Mouse (Mus musculus) skeletal muscle tissue, adult 2 months (tissue): ENCODE measurements around the gene Tmem25.

Source experiments
- DNase-seq: peaks from one replicate; pipeline ENCODE4 v3.0.0-alpha.2; 2012; ENCODE audit warnings: low read depth, low spot score

Gene Tmem25

DNA sequence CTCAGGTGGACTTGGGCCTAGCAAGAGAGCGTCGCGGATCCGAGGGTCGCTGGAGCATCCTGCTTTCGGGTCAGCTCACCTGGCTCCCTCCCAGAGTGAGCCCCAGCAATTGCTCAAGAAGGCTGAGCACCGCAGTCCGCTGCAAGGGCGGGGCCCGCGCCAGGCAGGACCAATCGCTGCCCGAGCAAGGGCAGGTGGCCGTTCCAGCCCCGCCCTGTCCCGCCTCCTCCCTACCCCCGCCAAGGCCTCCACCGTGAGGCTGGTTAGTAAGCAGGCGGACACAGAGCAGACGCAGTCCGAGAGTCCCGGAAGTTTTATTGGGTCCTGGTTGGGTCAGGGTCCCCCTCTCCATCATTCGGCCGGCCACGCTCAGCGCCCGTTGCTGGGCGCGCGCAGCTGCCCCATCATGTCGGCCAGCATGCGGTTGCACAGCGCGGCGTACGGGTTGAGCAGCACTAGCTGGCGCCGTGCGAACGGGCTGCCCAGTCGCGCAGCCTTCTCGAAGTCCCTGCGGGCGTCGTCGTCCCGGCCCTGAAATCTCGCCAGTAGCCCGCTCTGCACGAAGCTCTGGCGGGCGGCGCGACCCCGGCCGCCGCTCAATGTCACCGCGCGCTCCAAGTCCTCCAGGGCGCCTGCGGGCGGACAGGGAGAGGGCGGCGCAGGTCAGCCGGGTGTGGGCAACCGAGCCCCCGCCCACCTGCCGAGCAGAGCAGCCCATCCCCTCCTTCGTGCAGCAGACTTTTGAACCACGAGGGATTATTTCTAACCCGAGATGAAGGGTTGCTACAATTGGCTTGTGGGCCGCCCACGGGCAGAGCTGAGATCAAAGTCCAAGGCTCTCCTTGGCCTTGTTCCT lies at the start of gene Tmem25:
Tmem25 (minus strand) TSS at position 206 of the 856 bp plus-strand sequence.
- peak; percentile 72 for DNase-seq

DNA sequence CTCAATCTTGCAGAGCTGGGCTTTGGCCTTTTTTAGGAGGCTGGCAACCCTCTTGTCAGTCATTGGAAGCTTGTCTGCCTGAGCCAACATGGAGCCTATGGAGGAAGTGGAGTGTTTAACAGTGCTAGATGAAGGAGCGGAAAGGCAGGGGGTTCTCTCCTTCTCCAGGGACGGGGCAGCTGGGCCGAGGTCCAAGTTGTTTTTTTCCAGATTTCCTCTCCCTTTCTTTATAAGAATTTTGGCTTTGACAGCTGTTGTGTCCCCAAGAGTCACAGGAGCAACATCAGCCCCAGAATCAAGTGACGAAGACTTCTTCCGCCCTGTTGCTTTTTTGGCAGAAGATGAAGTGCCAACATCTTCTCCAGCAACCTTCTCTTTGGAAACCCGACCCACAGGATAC lies 48.3 kb upstream of the Tmem25 start:
- no peak for DNase-seq

DNA sequence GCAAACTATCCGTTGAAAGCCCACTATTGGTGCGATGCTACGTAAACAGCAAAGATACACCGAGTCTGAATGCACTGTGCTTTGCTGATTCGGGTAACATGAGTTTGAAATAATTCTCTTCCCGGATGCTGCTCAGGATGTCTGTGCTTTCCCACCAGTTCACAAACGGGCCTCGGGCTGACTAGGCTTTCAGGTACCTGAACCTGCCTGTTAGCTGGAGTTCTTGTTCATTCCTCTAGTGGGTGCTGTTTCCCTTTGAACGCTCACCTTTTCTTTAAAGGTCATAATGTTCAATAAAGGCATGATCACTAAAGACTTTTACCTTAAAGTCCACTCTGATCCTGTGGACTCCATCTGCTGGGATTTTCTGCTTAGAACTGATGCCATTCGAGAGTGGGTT lies 42.1 kb upstream of the Tmem25 start:
- DNase-seq: no peak

DNA sequence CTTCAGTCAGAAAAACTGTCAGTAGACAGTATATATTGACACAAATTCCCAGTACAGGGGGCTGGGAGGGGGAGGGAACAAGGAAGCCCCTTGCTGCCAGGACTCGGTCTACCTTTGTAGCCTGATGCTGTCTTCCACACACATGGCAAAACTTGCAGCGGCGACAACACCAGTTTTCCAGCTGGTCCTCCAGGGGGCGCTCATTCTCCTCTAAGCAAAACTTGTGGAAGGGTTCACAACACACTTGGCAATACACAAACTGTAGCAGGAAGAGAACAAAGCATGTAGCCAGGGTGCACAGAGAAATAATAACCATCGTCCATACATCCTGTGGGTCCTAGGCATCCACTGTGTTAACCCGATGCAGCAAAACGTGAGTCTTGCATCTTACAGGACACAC lies 37.3 kb upstream of the Tmem25 start:
- peak; percentile 72 for DNase-seq

DNA sequence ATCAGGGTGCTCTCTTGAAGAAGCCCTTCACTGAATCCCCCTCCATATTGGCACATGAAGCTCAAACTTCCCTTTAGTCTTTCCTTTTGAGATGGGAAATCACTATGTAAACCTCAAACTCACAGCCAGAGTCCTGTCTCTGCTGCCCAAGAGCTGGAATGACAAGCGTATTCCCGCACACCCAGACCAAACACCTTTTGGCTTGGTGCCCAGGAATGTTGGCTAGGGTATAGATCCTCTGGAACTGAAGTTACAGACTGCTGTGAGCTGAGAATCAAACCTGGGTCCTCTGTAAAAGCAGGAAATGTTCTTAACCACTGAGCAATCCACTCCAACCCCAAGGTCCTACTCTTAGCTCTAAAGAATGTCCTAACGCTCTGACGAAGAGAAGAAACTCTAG lies 33.2 kb upstream of the Tmem25 start:
- no peak for DNase-seq

DNA sequence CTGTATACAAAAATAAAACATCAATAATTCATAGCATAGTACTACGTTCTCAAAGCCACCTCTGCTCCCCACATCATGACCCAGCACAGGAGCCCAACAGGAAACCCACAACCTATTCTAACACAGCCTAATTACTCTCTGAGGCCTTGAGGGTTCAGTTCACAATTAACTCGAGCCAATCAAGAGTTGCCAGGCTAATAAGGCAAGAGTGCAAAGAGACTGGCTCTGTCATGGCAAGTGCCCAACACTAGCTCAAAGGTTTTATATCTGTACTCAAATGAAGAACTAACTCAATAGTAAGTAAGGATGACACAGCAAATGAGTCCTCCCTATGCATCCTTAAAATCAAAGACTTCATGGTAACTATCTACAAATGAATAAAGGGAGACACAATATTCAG lies 31.4 kb upstream of the Tmem25 start:
- DNase-seq: no peak

DNA sequence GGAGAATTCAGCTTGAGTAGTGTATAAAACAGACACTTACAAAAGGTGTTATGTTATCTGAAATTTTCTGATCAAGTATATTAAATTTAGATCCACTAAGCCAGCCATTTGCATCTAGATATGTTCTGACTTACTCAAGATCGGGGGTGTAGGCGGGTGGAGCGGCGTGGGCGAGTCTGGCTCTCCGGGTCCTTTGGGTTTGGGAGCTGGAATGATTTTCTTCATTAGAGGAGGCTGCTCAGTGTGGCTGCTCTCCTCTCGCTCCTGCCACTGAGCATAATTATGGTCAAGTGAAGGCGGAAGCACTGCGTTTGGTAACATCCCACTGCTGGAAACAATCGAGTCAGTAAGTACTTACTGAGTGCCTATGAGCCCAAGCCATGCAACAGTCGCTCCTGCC lies 29.8 kb upstream of the Tmem25 start:
- no peak for DNase-seq

DNA sequence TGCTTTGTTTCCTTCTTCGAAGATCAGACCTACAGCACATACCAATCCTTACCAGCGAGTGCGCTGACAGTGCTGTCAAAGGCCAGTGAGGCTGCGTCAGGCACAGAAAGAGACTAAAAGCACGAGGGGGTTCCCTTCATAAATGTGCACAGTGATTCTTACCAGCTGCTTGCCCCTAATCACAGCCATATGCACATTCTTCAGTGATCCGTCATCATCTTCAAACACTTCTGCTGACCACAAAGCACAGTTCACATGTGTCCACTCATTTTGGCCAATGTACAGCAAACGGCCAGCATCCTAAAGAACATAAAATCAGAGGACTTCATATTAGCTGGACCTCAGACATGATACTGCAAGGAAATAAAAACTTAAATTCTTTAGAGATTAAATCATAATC lies 27.6 kb upstream of the Tmem25 start:
- DNase-seq: no peak

DNA sequence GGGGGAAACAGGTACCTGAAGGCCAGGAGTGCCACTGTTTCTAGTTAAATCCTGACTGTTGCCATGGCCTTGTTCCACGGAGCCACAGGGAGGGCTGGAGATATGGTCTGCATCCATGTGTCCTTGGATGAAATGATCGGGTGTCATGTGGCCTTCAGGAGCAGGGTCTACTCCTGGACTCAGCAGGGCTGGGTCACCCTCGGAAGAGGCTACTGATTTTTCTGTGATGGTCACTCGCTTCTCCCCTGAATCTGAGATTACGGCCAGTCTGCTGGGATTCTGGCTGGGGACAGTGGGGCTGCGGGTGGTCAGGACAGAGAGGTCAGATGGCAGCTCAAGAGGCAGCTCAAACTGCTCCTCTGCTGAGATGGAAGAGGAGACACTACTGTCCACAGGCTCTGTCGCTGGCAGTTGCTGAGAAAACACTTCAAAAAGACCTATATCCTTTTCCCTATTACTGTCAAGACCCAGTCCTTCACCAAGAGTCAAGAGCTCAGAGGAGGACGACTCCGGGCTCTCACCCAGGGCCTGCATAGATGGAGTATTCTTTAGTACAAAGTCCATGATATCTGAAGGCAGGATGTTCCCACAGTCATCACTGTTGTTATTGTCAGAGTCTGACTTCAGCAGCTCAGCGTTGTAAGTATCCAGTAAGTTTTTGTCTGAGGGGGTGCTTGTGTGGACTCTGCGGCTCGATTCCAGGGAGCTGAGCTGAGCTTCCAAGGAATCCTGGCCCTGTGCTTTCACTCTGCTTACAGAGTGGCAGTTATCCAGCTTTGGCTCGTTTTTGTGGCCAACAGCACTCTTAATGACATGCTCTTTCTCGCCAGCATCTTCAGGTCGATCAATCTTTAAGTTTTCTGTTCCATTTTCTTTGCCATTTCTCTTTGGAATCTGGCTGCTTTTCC lies 21.1 kb upstream of the Tmem25 start:
- DNase-seq: peak; percentile 40

DNA sequence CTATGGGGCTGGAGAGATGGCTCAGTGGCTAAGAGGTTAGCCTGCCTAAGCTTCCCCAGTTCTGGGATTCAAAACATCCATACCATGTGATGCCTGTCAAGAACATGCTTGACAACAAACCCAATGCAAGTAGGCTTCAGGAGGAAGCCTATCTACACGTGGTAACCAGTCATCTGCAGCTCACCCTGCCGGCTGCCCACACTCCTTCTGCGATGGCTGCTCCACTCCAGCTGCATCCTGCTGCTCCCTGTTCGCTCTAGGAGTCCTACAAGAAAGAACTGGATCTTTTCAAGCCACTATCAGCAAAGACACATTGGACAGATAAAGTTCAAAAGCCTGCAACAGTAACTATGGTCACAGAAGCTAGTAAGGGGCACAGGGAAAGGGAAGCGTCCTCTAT lies 18.4 kb upstream of the Tmem25 start:
- DNase-seq: no peak

DNA sequence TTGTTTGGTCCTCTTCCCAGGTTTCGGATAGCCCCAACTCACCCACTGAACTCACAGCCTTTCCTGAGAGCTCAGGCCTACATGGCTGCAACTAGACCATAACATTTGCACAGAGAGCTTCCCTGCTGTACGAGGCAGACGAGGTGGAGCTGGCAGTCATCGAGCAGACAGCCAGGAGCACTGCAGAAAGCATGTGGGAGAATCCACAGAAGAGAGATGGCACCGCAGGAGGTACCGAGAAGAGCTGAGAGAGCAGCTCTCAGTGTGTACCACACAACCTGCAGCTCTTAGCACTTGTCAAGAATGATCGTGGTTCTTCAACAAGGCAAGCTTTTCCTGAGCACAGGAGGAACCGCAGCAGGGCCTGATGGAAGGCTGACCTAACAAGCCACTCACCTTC lies 15.1 kb upstream of the Tmem25 start:
- DNase-seq: no peak

DNA sequence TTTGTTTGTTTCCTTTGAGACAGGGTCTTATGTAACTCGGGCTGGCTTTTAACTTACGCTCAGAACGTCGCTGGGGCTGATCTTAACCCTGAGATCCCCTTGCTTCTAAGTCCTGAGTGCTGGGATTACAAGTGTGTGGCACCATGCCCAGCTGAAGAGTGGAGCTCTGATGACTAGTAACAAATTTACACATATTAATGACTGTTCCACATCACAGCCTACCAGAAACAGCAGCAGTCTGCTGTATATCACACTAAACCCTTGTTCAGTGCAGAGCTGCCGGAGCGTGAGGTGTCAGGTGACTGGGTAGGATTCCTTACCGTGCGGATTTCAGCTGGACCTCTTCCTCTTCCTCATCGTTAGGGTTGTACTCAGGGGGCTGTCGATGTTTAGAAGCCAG lies 11.2 kb upstream of the Tmem25 start:
- DNase-seq: no peak

DNA sequence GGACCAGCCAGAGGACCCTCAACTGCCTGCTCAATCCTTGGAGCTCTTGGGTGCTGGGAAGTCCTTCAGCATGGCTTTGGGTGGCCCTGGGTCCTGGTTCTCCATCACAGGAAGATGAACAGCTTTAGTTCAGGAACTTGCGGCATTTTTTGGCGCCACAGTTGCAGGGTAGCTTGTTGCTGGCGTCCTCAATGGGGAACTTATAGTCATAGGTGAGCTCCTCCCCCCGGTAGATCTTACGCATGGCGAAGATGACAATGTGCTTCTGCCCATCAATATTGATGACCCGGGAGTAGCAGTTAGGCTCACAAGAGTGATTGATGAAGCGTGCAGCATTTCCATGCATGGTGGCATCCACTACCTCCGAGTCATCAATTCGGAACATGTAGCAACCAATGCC lies 8.7 kb upstream of the Tmem25 start:
- no peak for DNase-seq

DNA sequence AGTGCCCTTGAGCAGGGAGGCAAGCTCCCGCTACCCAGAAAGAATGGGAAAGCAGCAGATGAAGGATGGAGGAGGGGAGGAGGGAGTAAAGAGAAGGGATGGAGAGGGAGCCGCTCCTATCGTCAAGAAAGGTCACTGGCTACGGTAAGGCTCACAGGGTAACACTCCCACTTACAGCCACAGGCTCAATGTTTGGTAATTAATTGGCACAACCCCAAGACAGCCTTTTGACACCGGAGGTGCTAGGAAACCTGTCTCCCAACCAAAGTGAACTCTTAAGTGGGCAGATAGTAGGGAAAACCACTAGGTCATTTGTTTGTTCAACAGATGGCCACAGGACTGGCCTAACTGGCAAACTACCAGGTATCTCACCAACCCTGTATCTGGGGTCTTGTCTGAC lies 8.0 kb upstream of the Tmem25 start:
- DNase-seq: no peak

DNA sequence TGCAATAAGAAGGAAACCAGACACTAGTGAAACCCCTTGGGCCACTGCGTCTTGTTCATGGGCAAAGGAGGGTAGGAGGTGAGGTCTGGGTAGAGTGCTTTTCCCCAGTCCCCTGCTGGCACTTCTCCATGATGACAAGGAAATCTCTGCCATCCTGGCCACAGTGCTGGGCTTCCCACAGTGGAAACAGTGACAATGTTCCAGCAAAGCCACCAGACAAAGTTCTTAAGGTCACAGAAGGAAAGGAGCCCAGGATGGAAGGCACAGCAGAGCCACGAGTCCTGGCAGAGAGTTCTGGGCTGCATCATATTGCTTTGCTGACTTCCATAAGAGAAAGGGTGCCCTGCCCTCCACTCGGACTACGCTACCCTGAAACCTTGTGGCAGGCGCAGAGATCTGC lies 6.4 kb upstream of the Tmem25 start:
- DNase-seq: no peak

DNA sequence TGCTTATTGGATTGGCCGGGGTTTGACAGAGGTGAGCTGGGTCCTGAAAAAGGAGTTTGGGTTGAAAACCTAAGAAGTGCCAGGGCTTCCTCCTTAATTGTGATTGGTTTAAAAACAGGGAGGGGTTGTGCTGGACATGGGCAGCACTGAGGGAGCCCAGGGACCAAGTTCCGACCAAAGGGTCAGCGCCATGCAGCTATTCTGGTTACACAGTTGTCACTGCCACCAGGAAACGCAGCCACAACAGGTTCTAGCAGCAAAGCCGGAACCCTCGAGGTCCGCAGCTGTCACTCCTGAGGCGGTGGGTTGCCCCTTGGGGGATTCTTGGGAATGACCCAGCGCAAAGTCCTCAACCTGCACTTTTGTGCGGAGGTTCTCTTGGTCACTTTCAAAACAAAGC lies 5.6 kb upstream of the Tmem25 start:
- no peak for DNase-seq

DNA sequence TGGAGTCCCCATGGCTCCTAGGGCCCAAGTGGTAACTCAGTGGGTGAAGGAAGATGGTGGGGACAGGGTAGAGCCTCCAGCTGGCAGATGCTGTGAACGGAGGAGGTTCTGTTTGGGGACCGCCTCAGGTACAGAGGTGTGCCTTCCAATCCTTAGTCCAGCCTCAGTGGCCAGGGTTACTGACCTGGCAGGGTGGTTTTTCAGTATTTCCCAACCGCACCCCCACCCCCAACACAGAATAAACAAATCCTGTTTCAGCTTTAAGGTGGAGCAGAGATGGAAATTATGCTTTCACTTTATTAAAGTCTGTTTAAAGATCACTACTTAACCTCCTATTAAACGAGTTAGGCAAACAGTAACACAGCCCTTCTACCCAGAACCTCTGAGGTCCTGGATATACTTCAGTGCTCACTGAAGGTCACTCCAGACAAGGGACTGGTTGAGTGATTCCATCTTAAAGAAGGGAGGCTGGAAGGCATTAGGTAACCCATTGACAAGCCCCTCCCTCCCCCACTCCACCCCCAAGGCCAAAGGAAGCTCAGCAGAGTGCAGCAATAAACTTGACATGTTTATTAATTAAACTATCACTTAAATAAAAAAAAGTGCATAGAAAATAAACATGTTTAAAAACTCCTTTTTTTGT lies 3.8 kb upstream of the Tmem25 start, which contains the start of gene Ttc36:
Ttc36 (minus strand) TSS at position 265 of the 643 bp plus-strand sequence.
- DNase-seq: no peak

DNA sequence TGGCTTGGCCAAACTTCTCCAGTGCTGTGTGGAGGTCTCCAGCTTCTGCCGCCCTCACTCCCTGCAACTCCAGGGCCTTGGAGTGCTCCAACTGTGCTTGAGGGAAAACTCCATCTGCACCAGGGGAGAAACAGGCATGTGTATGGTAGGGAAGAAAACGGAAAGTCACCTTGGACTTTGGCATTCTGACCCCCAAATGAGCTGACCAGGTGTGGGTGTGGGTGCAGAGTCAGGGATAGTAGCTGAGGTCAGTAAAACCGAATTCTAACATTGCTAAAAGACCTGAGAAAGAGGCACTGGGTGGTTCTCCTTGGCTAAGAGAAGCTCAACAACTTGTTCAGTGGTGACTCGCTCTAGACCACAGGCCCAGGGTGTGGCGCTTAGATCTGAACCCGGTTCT lies 2.6 kb upstream of the Tmem25 start:
- DNase-seq: no peak

DNA sequence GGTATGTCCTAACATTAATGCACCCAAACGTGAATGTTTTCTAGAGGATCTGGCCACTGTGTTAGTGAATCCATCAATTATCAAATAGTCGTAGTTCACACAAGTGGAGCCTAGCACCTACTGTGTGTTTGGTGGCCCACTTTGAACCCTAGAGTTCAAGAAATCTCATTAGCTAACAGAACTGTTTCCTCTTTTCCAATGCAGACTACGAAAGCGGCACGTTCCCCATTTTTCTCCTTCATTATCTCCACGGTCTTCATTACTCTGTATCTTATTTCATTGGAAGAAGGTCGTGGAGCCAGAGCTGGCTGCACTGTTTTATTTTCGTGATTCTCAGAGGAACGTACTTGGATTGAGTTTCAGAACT lies 834 bp upstream of the Tmem25 start:
- no peak for DNase-seq

DNA sequence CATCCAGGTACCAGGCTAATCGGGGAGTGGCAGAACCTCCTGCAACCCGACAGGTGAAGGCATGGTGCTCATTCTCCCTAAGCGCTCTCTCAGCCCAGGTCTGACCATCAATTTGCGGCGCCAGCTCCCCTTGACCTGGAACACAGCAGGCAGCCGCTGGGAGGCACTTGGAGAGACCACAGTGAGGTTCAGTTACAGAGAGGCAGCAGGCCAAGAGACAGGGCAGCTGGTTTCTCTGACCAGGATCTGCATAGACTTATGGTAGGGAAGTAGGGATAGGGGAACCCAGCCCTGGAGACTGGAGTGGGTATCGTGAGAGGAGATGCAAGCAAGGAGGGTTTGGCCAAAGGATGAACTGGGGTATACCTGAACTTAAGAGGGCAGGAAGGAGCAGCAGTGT lies 809 bp downstream of the Tmem25 start:
- DNase-seq: peak; percentile 42

DNA sequence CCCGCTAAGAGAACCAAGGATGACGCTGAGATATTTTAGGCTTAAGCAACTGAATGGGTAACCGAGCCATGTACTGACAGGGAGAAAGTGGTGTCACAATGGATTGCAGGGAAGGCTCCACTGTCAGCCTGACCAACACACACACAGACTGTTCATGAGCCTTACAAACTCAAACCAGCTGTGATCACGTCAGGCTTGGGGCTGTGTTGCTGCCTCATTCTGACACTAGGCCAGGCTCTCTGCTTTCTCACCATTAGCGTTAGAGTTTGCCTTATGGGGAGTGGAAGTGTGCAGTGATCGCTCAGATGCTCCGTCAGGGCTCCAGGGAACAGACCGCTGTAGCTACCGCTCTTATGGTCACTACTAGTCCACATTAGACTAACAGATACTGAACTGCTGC lies 6.3 kb downstream of the Tmem25 start:
- DNase-seq: no peak
